Mouse (Mus musculus) olfactory bulb, adult 2 months (tissue): ENCODE measurements around the gene Slc25a1.

Experiments used
- CTCF ChIP-seq: fragments of 200-500 bp; IDR thresholded peaks from 2 replicates; pipeline ENCODE4 v1.5.1; 2012; ENCODE audit warnings: low read depth, mild to moderate bottlenecking, low read length, moderate library complexity; ENCODE audit not compliant: insufficient read depth
- POLR2A ChIP-seq: fragments of 200-500 bp; IDR thresholded peaks from 2 replicates; pipeline ENCODE4 v1.6.1; 2012; ENCODE audit warnings: mild to moderate bottlenecking, low read depth, low read length, moderate library complexity; ENCODE audit not compliant: insufficient read depth

- no peak for TF ChIP-seq CTCF
- no peak; the same call in 1 of the 2 replicates for TF ChIP-seq POLR2A
Measured at GRCm38 (mm10) chr16:17927351-17928082, 502 bp downstream of the Slc25a1 start.
